Mouse (Mus musculus): ENCODE data around the gene Mbl1. TPM values are rescaled to one million over a fixed set of nuclear protein-coding genes. Genes with fewer than 3 reads are reported as not detected.

The Mbl1 gene
- total RNA-seq, 2 experiments from 2014 or later: not detected

DNA sequence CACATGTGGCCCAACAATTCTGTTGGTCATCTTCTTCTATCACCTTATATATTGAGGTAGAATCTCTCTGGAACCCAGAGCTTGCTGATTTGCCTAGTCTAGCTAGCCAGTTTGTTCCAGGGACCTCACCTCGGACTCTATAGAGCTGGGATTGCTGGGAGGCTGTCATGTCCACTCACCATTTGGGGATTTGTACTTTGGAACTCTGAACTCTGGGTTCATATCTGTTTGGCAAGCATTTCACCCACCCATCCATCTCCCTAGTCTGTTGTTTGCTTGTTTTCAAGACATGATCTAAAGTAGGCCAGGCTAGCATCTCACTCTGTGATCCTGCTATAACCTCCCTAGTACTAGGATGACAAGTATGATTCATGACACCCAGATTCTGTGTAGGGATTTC, 23.5 kb downstream of the Mbl1 start:
- intact Hi-C loops (cut with DNase I): no loop called here
- DNase-seq (ENCODE audit: extremely low spot score in 1 of 2, low spot score in 2 of 2): no peak

- intact Hi-C loops (cut with DNase I): no loop called here
- no peak for DNase-seq (ENCODE audit: extremely low spot score in 1 of 2, low spot score in 2 of 2)
Measured at GRCm38 (mm10) chr14:41185059-41185821, 34.0 kb downstream of the Mbl1 start, which contains the start of gene Sftpd. Sftpd (minus strand) TSS chr14:41185149.

DNA sequence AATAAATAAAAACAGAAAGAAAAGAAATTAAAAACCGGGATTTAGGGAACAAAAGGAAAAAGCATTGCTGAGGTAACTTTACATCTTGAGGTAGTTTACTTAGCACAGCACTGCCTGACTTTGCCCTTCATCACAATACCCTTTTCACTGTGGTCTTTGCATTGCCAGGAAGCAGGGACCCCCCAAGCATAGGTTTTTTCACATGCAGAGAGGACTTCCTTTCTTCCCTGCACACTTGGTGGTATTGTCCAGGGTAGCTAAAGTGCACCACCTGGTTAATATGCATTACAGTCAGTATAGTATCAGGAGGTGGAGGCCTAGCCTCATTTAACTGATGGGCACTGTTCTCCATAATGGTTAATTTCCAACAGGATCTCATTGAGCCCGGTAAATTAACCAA, 38.2 kb downstream of the Mbl1 start:
- intact Hi-C loops (cut with DNase I): no loop called here
- DNase-seq (ENCODE audit: extremely low spot score in 1 of 2, low spot score in 2 of 2): no peak

GRCm38 (mm10) chr14:41198037-41198730, 46.9 kb downstream of the Mbl1 start:
- intact Hi-C loops (cut with DNase I): no loop called here
- DNase-seq (ENCODE audit: extremely low spot score in 1 of 2, low spot score in 2 of 2): no peak

Other genes with a start within 250 kb of the Mbl1 start
- 10 to 100 TPM; 63.3 to 64.5 TPM for gene Tspan14, start 184.7 kb upstream of the Mbl1 start, total RNA-seq (2021)
- gene Fam213a, start 137.7 kb upstream of the Mbl1 start, total RNA-seq (2021): 100 to 1,000 TPM in 1 of 2 experiments, 10 to 100 TPM in 1; 97.0 to 101 TPM
- under 1 TPM; 0.73 to 0.75 TPM for gene Dydc2, start 82.2 kb upstream of the Mbl1 start, total RNA-seq (2021)
- not detected for gene Dydc1, start 78.5 kb upstream of the Mbl1 start, total RNA-seq (2021)
- gene Mat1a, start 46.4 kb upstream of the Mbl1 start, total RNA-seq (2021): not detected
- gene Sftpa1, start 19.7 kb upstream of the Mbl1 start, total RNA-seq (2021): not detected
- gene Sftpd, start 33.7 kb downstream of the Mbl1 start, total RNA-seq (2021): not detected
- under 1 TPM; 0.36 to 0.54 TPM for gene Gm2832, start 127.3 kb downstream of the Mbl1 start, total RNA-seq (2021)
- gene Gm5798, start 197.2 kb downstream of the Mbl1 start, total RNA-seq (2021): not detected
- gene Gm7945, start 234.9 kb downstream of the Mbl1 start, total RNA-seq (2021): not detected

Measured in left cerebral cortex, postnatal 10 days (tissue).